Mouse (Mus musculus) left cerebral cortex, adult 9 months (tissue): Measurements from ENCODE around the gene Prlh.
A peak's percentile ranks its signal among the peaks of the same experiment; 100 is the strongest.

Experiments used
- DNase-seq, 2 experiments: peaks; one replicate each; pipeline ENCODE4 v3.0.0; 2022; ENCODE audit warnings: low spot score in 2 of 2

Prlh gene

GRCm38 (mm10) chr1:90952808-90953207 lies at the start of gene Prlh:
Gene Prlh (plus strand): TSS chr1:90953108.
- no peak for DNase-seq

GRCm38 (mm10) chr1:90903211-90903945 lies 49.5 kb upstream of the Prlh start:
- no peak for DNase-seq

DNA sequence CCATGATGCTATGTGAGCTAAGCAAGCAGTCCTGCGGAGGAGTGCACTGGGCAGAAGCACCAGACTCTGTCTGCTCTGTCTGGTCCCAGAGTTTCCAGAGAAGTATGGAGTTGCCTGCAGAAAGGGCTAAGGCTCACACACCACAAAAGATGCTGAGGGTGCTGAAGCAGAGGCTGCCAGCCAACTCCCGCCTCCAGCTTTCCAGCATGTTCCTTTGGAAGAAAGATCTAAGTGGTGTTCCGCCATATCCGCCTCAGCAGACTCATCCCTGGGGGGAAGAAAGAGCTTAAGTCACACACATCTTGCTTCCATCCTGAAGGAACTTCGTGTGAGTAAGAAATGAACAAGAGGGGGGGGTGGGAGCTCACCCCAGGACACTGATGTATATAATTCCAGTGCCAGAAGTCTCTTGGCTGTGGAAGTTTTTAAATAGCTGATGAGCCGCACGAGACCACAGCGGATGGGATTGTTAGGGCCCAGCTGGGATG lies 48.9 kb upstream of the Prlh start:
- DNase-seq = peak; percentile 71 to 84

DNA sequence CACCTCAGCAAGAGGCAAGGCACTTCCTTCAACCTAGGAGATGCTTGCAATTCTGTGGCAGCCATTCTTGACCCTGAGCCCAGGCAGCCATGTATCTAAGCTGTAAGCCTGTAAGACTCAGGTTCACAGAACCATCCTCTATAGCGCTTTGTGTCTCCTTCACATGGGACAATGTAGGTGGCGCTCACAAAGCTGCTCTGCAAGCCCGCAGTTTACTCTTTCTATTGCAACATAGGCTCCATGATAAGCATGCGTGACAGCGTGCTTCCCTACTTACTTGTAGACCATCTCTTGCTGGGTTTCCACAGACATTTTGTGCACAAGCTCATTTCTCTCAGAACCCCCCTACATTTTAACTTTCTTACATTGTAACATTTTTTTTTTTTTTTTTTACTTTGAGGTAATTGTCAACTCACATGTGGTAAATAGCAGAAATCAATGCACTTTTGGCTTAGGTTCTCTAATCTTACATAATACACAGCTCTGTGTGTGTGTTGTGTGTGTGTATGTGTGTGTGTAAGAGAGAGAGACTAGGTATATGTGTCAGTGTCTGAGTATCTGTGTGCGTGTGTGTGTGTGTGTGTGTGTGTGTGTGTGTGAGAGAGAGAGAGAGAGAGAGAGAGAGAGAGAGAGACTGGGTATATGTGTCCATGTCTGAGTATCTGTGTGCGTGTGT lies 48.0 kb upstream of the Prlh start:
- no peak for DNase-seq

DNA sequence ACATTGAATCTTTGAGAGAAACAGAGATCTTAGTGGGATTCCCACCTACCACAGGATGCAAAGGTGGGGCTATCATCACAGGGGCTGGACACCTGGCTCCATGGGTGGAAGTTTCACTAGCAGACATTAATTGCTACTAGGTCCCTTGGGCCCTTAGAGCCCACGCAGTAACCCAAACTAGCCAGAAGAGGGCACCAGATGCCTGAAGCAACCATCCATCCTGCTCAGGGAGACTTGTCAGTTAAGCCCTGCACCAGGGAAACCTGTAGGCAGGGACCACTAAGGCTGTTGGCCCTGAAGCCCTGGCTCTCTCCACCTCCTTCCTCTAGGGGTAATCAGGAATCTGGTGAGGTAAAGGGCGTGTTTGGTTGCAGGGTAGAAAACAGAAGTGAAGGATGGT lies 46.6 kb upstream of the Prlh start:
- peak in 1 of 2 experiments; percentile 70 for DNase-seq

- no peak for DNase-seq
Measured at GRCm38 (mm10) chr1:90909161-90909560, 43.7 kb upstream of the Prlh start.

DNA sequence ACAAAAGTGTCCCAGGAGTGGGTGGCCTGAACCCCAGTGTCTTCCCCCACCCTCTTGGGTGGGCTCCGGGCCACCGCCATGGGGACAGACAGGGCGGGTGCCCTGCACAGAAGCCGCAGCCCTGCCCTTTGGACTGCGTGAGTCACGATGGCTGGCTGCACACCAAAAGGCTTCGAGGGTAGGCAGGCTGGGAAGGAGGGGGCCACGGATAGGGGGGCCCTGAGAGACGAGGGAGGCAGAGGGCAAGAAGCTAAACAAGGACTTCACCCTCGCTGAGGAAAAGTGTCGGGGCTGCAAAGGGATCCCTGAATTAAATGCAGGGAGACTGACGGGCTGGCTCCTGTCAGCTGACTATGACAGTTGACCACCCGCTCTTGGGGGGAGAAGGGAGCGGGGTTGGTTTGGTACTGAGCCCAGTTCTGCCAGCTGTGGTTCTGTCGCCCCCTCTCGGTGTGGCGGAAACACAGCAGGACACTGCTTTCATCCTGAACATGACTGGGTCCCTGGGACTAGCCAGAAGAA lies 43.2 kb upstream of the Prlh start:
- DNase-seq = no peak

DNA sequence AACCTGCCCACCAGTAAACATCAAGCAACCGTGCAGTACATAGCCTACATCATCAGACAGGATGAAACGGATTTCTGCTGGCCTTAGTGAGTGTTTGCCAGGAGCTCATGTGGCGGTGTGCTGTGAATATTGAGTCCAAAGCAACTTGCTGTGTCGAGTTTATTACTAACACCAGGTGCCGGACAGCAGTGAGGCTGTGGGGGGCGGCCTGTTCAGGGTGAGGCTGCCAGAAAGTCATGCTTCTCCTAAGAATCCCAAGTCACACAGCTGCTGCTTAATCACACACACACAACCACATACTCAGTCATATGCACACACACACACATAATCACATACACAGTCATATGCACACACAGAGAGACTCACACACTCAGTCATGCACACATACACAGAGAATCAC lies 39.7 kb upstream of the Prlh start:
- DNase-seq = no peak

DNA sequence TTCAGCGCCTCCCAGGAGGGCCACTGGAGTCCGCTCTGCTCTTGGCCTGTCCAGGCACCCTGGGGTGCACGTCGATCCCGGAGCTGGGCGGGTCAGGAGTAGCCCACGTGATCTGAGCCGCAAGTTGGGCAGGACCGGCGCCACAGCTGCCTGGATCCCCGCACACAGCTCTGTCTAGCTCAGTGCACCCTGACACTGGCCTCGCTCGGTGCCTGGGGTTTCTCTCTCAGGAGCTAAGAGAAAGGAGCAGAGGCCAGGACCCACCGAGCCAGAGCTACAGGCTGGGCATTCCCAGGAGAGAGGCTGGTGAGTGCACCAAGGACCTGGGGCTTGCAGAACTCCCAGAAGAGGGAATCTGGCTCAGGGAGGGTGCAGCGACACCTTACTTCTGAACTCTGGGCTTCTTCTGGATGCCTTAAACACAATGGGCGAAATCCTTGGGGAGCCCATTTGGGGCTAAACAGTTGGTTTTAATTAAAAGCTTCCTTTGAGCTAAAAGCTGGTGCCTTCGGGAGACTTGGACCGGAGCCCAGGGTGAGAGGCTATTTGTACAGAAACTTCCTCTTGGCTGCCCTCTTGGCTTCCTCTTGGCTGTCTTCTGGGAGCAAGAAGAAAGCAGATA lies 37.8 kb upstream of the Prlh start, which contains the start of gene Mlph:
Mlph (plus strand) TSS at position 138 of the 622 bp plus-strand sequence.
- no peak for DNase-seq

- DNase-seq = no peak
Measured at GRCm38 (mm10) chr1:90917509-90917908, 35.4 kb upstream of the Prlh start.

DNA sequence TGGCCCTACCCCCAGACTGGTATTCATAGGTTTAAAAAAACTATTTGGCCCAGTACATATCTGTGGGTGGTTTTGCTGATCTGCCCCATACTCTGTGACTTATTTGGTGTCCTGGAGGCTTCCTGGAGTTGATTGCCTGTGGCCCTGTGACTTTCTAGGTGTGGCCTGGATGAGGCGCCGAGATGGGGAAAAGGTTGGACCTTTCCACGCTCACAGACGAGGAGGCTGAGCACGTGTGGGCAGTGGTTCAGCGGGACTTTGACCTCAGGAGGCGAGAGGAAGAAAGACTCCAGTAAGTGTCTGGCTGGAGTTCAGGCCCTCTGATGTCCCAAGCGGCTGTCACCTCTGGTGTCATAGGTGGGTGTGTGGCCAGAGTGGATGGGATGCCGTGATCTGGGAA lies 31.2 kb upstream of the Prlh start:
- DNase-seq = no peak

GRCm38 (mm10) chr1:90926030-90926429 lies 26.9 kb upstream of the Prlh start:
- peak in 1 of 2 experiments; percentile 26 for DNase-seq

- no peak for DNase-seq
Measured at GRCm38 (mm10) chr1:90927308-90927707, 25.6 kb upstream of the Prlh start.

- no peak for DNase-seq
Measured at GRCm38 (mm10) chr1:90927929-90928574, 24.9 kb upstream of the Prlh start.

DNA sequence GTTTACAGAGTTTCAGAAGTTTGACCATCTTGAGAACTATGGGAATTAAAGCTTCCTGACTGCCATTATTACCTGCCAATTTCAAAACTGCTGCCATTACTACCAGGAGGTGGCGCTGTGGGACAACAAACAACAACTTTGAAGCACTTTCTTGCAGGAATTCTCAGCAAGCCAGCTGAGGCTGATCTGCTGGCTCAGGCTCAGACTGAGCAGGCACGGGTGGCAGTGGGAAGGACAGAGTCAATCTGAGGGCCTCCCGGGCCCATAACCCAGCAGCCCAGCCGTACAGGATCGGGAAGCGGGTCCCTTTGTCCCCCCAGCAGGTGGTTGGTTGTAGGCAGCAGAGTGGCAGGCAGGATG lies 24.4 kb upstream of the Prlh start:
- DNase-seq = peak in 1 of 2 experiments; percentile 88

DNA sequence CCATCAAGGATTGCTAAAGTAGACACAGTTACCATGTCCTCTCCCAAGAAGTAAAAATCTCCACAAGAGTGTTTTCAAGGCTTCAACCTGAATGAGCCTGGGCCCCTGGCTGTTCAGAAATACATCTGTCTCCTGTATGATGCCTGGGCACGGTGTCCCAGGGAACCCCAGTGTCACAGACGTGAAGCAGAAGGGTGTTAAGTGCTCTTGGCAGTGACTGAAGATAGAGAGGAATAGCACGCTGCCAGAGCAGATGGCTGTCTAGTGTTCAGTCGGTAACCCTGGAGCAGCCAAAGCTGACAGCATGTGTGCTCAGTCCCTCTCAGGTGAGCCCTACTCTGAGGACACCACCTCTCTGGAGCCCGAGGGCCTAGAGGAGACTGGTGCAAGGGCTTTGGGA lies 19.9 kb upstream of the Prlh start:
- DNase-seq = no peak

DNA sequence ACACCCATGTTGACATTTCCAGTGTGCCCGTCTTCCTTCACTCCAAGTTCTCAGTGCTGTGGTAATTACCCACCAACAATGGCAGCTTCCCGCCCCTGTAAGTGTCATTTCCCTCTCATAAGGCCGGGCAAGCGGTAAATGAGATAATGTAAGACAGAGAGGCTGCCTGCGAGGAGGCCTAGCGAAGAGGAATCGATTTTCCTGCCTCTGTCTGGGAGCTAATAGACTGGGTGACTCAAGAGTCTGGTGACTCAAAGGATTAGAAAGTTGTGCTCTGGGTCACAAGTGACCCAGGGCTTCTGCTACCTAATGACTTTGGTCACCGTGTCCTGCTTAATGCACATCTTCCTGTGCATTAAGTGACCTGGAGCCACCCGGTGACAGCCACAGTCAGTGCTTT lies 15.9 kb upstream of the Prlh start:
- DNase-seq = no peak

DNA sequence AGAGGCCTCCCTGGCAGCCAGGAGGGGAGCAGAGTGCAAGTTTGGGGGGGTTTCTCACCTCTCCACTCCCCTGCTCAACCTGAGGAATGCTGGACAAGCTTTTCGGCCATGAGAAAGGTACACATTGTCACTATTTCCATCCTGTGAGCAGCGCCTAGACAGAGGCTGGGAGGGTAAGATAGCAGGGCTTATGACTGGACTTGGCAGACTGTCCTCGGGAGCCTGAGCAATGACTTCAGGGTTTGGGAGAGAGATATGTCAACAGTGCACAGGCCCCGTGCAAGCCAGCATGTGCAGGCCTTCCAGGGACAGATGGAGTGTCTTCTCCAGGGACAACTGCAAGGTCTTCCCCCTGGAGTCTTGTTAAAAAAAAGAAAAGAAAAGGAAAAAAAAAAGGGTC lies 12.9 kb upstream of the Prlh start:
- no peak for DNase-seq

DNA sequence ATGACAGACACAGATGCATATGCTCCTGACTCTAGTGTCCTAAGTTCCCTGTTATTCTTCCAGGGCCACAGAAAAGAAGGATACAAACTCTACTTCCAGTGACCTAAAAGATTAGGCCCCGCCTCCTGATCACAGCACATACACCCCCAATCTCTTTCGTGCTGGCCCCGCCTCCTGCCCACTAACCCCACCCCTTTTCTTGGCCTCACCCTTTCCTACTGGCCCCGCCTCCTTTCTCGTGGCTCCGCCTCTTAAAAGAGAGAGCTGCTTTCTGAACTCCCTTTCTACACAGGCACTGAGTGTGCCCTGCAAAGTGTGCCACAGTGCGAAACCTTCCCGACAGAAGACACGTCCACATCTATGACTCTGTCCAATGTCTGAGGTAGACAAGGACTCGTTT lies 7.7 kb upstream of the Prlh start:
- no peak for DNase-seq

DNA sequence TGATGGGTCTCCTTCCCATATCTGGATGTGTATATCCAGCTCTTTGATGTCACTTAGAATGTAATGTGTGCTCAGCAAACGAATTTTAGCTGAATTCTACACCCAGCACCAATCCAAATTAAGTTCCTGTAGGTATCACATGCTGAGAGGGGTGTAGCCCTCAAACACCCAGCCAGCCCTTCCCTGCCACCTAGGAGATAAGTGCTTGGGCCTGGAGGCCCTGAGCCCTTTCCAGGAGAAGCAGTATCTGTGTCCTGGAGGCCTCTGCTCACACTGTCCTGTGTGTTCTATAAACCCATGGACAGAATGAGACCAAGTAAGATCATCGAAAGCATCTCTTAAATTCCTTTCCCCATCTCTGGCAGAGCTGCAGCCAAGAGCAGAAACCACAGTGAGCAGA lies 5.7 kb upstream of the Prlh start:
- DNase-seq = no peak

DNA sequence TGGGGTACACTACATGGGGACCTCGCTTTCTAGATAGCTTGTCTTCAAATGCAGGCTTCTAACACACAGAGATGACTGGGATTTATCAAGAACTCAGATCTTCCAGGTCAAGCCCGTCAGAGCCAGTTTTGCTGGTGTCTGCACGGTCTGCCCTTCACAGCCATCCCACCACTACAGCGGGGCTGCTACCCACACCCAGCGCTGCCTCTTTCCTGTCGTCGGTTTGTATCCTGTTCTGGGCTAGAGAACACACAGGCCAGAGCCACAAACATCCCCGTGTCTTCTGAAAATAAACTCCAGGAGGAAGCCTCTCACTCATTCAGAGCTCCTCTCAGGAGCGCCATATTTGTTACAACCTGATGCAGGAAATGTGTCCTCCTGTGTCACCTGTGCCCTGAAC lies 3.6 kb upstream of the Prlh start:
- no peak for DNase-seq

DNA sequence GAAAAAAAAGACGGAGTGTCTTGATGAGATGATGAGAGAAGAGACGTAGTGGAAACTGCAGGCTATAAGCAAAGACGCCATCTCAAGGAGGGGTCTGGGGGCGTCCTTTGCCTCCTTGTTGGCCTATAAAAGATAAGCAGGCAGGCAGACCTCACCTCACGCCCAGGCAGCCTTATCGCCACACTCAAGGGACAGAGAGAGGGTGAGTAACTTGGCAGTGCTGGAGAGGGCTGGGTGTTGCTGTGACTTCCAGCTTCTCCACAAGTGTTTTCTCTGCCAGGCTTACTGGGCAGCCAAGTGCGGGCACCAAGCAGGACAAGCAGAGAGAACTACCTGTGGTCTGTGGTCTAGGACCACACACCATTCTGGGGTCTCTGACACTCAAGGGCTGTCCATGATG lies 1.2 kb upstream of the Prlh start:
- DNase-seq = no peak
